Mouse (Mus musculus) spleen, adult 2 months (tissue): ENCODE results near the gene Plekhh1. TPM values are rescaled to one million over a fixed set of nuclear protein-coding genes. Genes with fewer than 3 reads are reported as not detected.

Experiments
- DNase-seq, 2 experiments: peaks; one replicate each; pipeline versions ENCODE4 v3.0.0 to v3.0.0-alpha.2; 2012 to 2021; ENCODE audit warnings: low spot score in 2 of 2, low read depth in 1 of 2
- H3K27ac ChIP-seq: fragments of 200-500 bp; 2 replicates; pipeline ENCODE4 v1.5.1; 2012; ENCODE audit warnings: low read length, inconsistent platforms; ENCODE audit not compliant: insufficient read depth
- H3K27me3 ChIP-seq: fragments of 200-500 bp; 2 replicates; pipeline ENCODE4 v1.6.1; 2012; ENCODE audit warnings: mild to moderate bottlenecking, moderate library complexity, low read length, inconsistent platforms; ENCODE audit not compliant: control insufficient read depth, insufficient read depth
- H3K36me3 ChIP-seq: fragments of 200-500 bp; 2 replicates; pipeline ENCODE4 v1.6.1; 2012; ENCODE audit warnings: mild to moderate bottlenecking, low read length, inconsistent platforms; ENCODE audit not compliant: control insufficient read depth, insufficient read depth
- H3K4me1 ChIP-seq: fragments of 200-500 bp; 2 replicates; pipeline ENCODE4 v1.6.1; 2011; ENCODE audit warnings: inconsistent platforms; ENCODE audit not compliant: control insufficient read depth, insufficient read depth, insufficient read length
- H3K4me3 ChIP-seq: fragments of 200-500 bp; 2 replicates; pipeline ENCODE4 v1.5.1; 2011; ENCODE audit warnings: mild to moderate bottlenecking, inconsistent platforms; ENCODE audit not compliant: insufficient read depth, insufficient read length; ENCODE audit errors: extremely low read depth
- CTCF ChIP-seq: fragments of 200-500 bp; IDR thresholded peaks from 2 replicates; pipeline ENCODE4 v1.5.1; 2011; ENCODE audit warnings: mild to moderate bottlenecking, inconsistent platforms; ENCODE audit not compliant: insufficient read depth, insufficient read length, insufficient replicate concordance; ENCODE audit errors: extremely low read depth
- POLR2A ChIP-seq: fragments of 200-500 bp; IDR thresholded peaks from 2 replicates; pipeline ENCODE4 v1.6.1; 2011; ENCODE audit warnings: low read depth, low read length, inconsistent platforms
- WGBS: fragments of 180-500 bp; shearing (Covaris S2); methylation state at CpG from one replicate; pipeline ENCODE4 v1.1.7; 2018; 5-methylcytosine and 5-hydroxymethylcytosine counted together
- polyA plus RNA-seq: library from polyadenylated mRNA; depleted of rRNA; stranded (reverse); fragments of >200 nt; gene quantifications from 2 replicates; pipeline ENCODE4 v1.2.3, GENCODE M21; 2012

Gene Plekhh1
- polyA plus RNA-seq, 1 experiment, result 0.28 TPM

GRCm38 (mm10) chr12:78987581-78988081 is 41.3 kb upstream of the Plekhh1 start:
- WGBS, result 81% methylated on average over 9 of the region's 9 CpGs
- TF ChIP-seq CTCF (no peak), POLR2A (no peak)
- H3K36me3 ChIP-seq, result no peaks in the 10 kb centered on the region
- H3K4me1 ChIP-seq, result no peaks in the 10 kb centered on the region
- H3K27ac ChIP-seq, result no peak overlapping the region
- H3K4me3 ChIP-seq, result no peak overlapping the region
- no peaks in the 10 kb centered on the region for H3K27me3 ChIP-seq
- DNase-seq, result no peak

GRCm38 (mm10) chr12:78996271-78996670 is 32.7 kb upstream of the Plekhh1 start:
- Histone ChIP-seq H3K4me1 (no peaks in the 10 kb centered on the region), H3K4me3 (no peak overlapping the region), H3K27ac (no peak overlapping the region), H3K36me3 (no peaks in the 10 kb centered on the region), H3K27me3 (no peaks in the 10 kb centered on the region)
- no peak for DNase-seq
- no peak for TF ChIP-seq CTCF
- TF ChIP-seq POLR2A, result no peak
- 87% methylated on average over 4 of the region's 4 CpGs for WGBS

DNA sequence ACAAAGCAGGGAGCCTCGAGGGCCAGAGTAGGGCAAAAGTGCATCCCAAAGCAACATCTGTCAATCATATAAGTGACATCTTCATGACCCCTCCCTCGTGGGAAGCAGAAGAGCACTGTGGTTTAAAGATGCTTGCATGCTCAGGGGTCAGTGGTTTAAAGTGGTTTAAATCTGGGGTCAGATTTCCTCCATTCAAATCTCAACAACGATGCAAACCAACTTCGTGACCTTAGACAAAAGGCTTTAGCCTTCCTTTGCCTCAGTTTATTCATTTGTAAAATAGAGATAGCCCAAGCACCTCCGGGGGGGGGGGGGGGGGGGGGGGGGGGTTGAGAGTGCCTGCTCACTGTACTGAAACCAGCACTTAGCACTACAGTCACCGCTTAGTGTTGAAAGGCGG is 32.3 kb upstream of the Plekhh1 start:
- no peak for TF ChIP-seq POLR2A
- no peak for TF ChIP-seq CTCF
- no peaks in the 10 kb centered on the region for H3K4me1 ChIP-seq
- H3K27me3 ChIP-seq, result no peaks in the 10 kb centered on the region
- WGBS, result 61% methylated on average over 6 of the region's 7 CpGs
- no peaks in the 10 kb centered on the region for H3K36me3 ChIP-seq
- no peak for DNase-seq
- H3K27ac ChIP-seq, result no peak overlapping the region
- H3K4me3 ChIP-seq, result no peak overlapping the region

DNA sequence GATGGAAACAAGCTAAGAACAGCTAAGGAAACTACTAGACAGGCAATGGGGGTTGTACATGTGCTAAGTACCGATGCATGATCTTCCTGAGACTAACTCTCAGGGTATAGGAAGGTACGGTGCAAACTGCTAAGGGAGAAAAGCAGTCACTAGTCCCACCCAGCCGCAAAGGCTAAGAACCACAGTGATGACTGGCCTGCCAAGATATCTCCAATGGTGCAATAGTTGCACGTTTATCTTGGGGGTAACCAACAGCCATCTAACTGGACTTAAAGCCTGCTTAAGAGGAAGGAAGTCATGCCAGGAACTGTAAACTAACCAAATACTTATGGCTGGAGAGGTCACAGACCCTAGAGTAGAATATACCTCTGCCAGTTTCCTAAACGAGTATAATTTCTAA is 26.6 kb upstream of the Plekhh1 start:
- no peak overlapping the region for H3K4me3 ChIP-seq
- TF ChIP-seq POLR2A (no peak), CTCF (no peak)
- no peaks in the 10 kb centered on the region for H3K27me3 ChIP-seq
- no peak overlapping the region for H3K27ac ChIP-seq
- 53% methylated on average over 5 of the region's 5 CpGs for WGBS
- no peak for DNase-seq
- no peaks in the 10 kb centered on the region for H3K36me3 ChIP-seq
- peaks cover 2% of the 10 kb centered on the region for H3K4me1 ChIP-seq

DNA sequence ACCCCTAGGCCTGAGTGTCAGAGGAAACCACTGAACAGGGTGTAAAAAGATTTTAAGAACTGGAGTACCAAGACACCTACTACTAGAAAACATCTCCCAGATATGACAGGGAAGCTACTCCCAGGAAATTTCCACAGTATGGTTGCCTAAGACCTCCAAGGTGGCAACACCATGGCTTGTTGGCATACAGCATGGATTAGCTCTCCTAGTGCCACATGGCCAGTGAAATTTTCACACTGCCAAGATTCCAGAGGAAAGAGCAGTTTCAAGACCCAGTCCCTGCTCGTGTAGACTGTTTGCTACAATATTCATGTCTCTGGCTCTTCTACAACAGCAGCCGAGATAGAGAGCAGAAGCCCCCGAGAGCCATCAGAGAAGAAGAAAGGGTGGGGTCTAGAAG is 26.0 kb upstream of the Plekhh1 start:
- 93% methylated on average over 3 of the region's 3 CpGs for WGBS
- no peaks in the 10 kb centered on the region for H3K27me3 ChIP-seq
- DNase-seq, result no peak
- H3K36me3 ChIP-seq, result no peaks in the 10 kb centered on the region
- TF ChIP-seq CTCF (no peak), POLR2A (no peak)
- no peak overlapping the region for H3K4me3 ChIP-seq
- no peak overlapping the region for H3K27ac ChIP-seq
- peaks cover 3% of the 10 kb centered on the region for H3K4me1 ChIP-seq

DNA sequence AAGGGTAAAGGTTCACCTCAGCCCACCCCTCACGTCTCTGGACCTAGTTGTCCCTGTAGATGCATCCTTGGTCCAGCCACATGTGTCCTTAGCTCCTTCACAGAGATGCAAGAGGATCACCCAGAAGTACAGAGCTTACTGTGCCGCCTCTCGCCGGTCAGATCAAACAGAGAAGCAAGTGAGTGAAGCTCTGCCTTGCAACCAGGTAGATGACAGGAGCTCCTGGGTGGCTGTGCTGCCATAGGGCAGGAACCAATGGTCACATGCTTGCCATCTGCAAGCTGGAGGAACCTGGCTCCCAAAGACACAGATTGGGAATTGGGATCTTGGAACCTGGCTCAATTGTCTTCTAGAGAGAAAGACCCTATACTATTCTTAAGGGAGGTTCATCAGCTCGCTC is 23.5 kb upstream of the Plekhh1 start:
- no peaks in the 10 kb centered on the region for H3K27me3 ChIP-seq
- no peak for DNase-seq
- TF ChIP-seq POLR2A (no peak), CTCF (no peak)
- no peak overlapping the region for H3K27ac ChIP-seq
- peaks cover 3% of the 10 kb centered on the region for H3K4me1 ChIP-seq
- H3K4me3 ChIP-seq, result no peak overlapping the region
- WGBS, result 90% methylated on average over 5 of the region's 5 CpGs
- H3K36me3 ChIP-seq, result no peaks in the 10 kb centered on the region

GRCm38 (mm10) chr12:79006076-79006475 is 22.9 kb upstream of the Plekhh1 start:
- H3K36me3 ChIP-seq, result no peaks in the 10 kb centered on the region
- no peak for DNase-seq
- H3K4me1 ChIP-seq, result peaks cover 3% of the 10 kb centered on the region
- 32% methylated on average over 9 of the region's 9 CpGs for WGBS
- H3K27me3 ChIP-seq, result no peaks in the 10 kb centered on the region
- TF ChIP-seq CTCF (no peak), POLR2A (no peak)
- H3K4me3 ChIP-seq, result peak overlapping the region; percentile 96
- no peak overlapping the region for H3K27ac ChIP-seq
